Mouse (Mus musculus) gastrocnemius, postnatal 36 days (tissue): ENCODE data around the gene Ranbp9. TPM values are rescaled to one million over a fixed set of nuclear protein-coding genes. Genes with fewer than 3 reads are reported as not detected.

ENCODE experiments used
- DNase-seq, 2 experiments: peaks; one replicate each; pipeline ENCODE4 v3.0.0; 2022
- intact Hi-C: fragments of 180-260 bp; cut with DNase I; formaldehyde crosslinking; loops from one replicate; pipeline ENCODE4 v1.15.1; 2025
- total RNA-seq, 2 experiments: library from RNA; stranded (reverse); gene quantifications; 2 replicates each; pipeline ENCODE4 v1.2.3; 2021

Gene Ranbp9
- total RNA-seq, 2 experiments from 2014 or later = 36.9 to 40.5 TPM

- DNase-seq = no peak
- intact Hi-C loops = no loop called here
Measured at GRCm38 (mm10) chr13:43379989-43380388, 101.1 kb downstream of the Ranbp9 start.

GRCm38 (mm10) chr13:43374918-43375432, 106.1 kb downstream of the Ranbp9 start:
- no peak for DNase-seq
- intact Hi-C loops = no loop called here

GRCm38 (mm10) chr13:43374205-43374604, 106.9 kb downstream of the Ranbp9 start:
- intact Hi-C loops = no loop called here
- DNase-seq = no peak

GRCm38 (mm10) chr13:43372892-43373291, 108.2 kb downstream of the Ranbp9 start:
- DNase-seq = no peak
- intact Hi-C loops = no loop called here

GRCm38 (mm10) chr13:43370063-43370462, 111.0 kb downstream of the Ranbp9 start:
- intact Hi-C loops = no loop called here
- no peak for DNase-seq

- DNase-seq = no peak
- intact Hi-C loops = no loop called here
Measured at GRCm38 (mm10) chr13:43365825-43366184, 115.3 kb downstream of the Ranbp9 start.

- DNase-seq = peak; percentile 82 to 87
- intact Hi-C loops = no loop called here
Measured at GRCm38 (mm10) chr13:43364985-43365824, 115.9 kb downstream of the Ranbp9 start, which contains the start of gene Sirt5. Sirt5 (plus strand) TSS chr13:43365496.

GRCm38 (mm10) chr13:43362353-43362752, 118.7 kb downstream of the Ranbp9 start:
- intact Hi-C loops = no loop called here
- no peak for DNase-seq

- DNase-seq = no peak
- intact Hi-C loops = no loop called here
Measured at GRCm38 (mm10) chr13:43360534-43360933, 120.5 kb downstream of the Ranbp9 start.

- intact Hi-C loops = no loop called here
- DNase-seq = no peak
Measured at GRCm38 (mm10) chr13:43356346-43357125, 124.5 kb downstream of the Ranbp9 start.

- DNase-seq = no peak
- intact Hi-C loops = no loop called here
Measured at GRCm38 (mm10) chr13:43354362-43354761, 126.7 kb downstream of the Ranbp9 start.

GRCm38 (mm10) chr13:43353356-43353755, 127.7 kb downstream of the Ranbp9 start:
- DNase-seq = no peak
- intact Hi-C loops = no loop called here

Other genes with a start within 250 kb of the Ranbp9 start
- gene Gfod1, start 177.1 kb downstream of the Ranbp9 start, total RNA-seq = 1 to 10 TPM; 4.3 to 5.9 TPM
- 10 to 100 TPM; 15.8 to 17.6 TPM for gene Sirt5, start 115.8 kb downstream of the Ranbp9 start, total RNA-seq
- gene Nol7, start 82.9 kb downstream of the Ranbp9 start, total RNA-seq = 100 to 1,000 TPM; 105 to 112 TPM
- 10 to 100 TPM; 27.1 to 28.7 TPM for gene Mcur1, start 78.9 kb upstream of the Ranbp9 start, total RNA-seq
- gene Rnf182, start 134.4 kb upstream of the Ranbp9 start, total RNA-seq = under 1 TPM; 0.08 to 0.27 TPM